Mouse (Mus musculus): ENCODE measurements around the gene Trim17. TPM values are rescaled to one million over a fixed set of nuclear protein-coding genes. Genes with fewer than 3 reads are reported as not detected.

The Trim17 gene
- polyA plus RNA-seq, 1 experiment from 2014 or later = 1.2 TPM

DNA sequence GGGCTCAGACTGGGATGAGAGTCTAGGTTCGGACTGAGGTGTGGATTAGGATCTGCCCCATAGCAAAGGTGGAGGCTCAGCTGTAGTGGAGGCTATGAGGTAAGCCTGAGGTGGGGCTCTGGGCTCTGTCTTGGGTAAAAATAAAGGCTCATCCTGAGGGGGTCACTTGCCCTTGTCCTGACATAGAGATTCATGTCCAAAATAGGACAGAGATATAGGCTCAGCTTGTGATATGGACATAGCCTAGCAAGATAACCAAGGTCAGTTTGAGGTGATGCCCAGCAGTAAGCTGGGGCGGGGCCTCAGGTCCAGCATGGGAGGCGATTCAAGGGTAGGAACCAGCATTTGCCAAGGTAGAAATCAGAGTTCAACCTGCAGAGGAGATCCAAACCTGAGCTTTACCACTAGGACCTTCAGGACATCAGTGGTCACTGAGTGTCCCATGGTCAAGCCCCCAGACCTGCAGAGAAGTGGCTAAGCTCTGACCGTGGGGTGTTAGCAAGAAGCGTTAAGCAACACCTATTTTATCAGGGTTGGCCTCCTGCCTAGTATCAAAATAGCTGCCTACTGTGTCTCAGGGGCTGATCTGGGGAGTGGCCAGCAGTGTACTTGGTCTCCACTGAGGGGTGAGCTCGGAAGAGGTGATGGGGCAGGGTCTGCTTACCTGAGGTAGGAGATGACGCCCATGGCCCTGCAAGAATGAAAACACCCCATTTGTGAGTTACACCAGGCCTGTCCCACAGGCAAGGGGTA, 48.0 kb downstream of the Trim17 start:
- H3K27me3 ChIP-seq = 0 out of 2 replicates have a peak, but pooled peaks cover under 1% of the 10 kb centered on the region
- H3K4me1 ChIP-seq = no peaks in the 10 kb centered on the region
- H3K9ac ChIP-seq = no peak overlapping the region

DNA sequence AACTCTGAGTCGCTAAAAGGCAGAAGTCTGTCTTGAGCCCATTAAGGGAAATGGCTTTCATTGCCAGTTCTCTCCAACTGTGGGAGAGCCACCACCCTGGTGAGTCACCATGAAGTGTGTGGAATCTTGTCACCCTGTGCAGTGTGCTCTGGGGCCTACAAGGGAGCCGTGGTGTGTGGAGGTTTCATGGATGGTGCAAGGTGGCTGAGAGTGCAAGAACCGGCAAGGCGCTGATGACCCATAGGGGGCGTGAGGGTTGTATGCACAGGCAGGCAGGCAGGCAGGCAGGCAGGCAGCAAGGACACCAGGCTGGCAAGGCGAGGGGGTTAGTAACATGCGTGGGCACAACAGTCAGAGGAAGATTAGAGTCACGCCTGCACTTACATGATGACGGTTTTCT, 60.6 kb downstream of the Trim17 start:
- Histone ChIP-seq H3K9me3 (replicated peaks) (no peaks in the 10 kb centered on the region), H3K27ac (no peak overlapping the region), H3K36me3 (no peaks in the 10 kb centered on the region), H3K9ac (no peak overlapping the region), H3K4me2 (replicated peaks) (no peak overlapping the region), H3K4me1 (no peaks in the 10 kb centered on the region), H3K4me3 (no peak overlapping the region), H3K27me3 (peaks cover 5% of the 10 kb centered on the region)
- no peak for ATAC-seq (ENCODE audit: low FRiP score)
- WGBS = 38% methylated on average over 9 of the region's 9 CpGs

More for the DNA sequence above, 48.0 kb downstream of the Trim17 start:
- H3K9me3 ChIP-seq (replicated peaks) = no peaks in the 10 kb centered on the region
- 78% methylated on average over 7 of the region's 7 CpGs for WGBS
- no peaks in the 10 kb centered on the region for H3K36me3 ChIP-seq
- H3K27ac ChIP-seq = no peak overlapping the region
- no peak overlapping the region for H3K4me3 ChIP-seq
- H3K4me2 ChIP-seq (replicated peaks) = no peak overlapping the region
- no peak for ATAC-seq (ENCODE audit: low FRiP score)

Small RNA genes lying within 50 kb of the gene (microRNA-seq; reads per million reads assigned to microRNA genes)
- gene Gm44313 = not detected

Other genes with a start within 250 kb of the Trim17 start
- gene Olfr318, start 230.7 kb upstream of the Trim17 start, polyA plus RNA-seq (2016; fragmentation: Nextera tagmentation; extraction: Ambion mirVana) = not detected in 2 replicates
- 0.10 and 0.12 TPM in 2 replicates for gene Olfr317, start 215.5 kb upstream of the Trim17 start, polyA plus RNA-seq (2016; fragmentation: Nextera tagmentation; extraction: Ambion mirVana)
- not detected in 2 replicates for gene Olfr316, start 202.0 kb upstream of the Trim17 start, polyA plus RNA-seq (2016; fragmentation: Nextera tagmentation; extraction: Ambion mirVana)
- gene Olfr315, start 181.5 kb upstream of the Trim17 start, polyA plus RNA-seq (2016; fragmentation: Nextera tagmentation; extraction: Ambion mirVana) = not detected in 2 replicates
- gene Olfr314, start 171.7 kb upstream of the Trim17 start, polyA plus RNA-seq (2016; fragmentation: Nextera tagmentation; extraction: Ambion mirVana) = not detected in 2 replicates
- gene Fam183b, start 152.7 kb upstream of the Trim17 start, polyA plus RNA-seq (2016; fragmentation: Nextera tagmentation; extraction: Ambion mirVana) = 7.0 and 10.4 TPM in 2 replicates
- not detected in 2 replicates for gene Olfr313, start 139.7 kb upstream of the Trim17 start, polyA plus RNA-seq (2016; fragmentation: Nextera tagmentation; extraction: Ambion mirVana)
- gene Olfr312, start 125.4 kb upstream of the Trim17 start, polyA plus RNA-seq (2016; fragmentation: Nextera tagmentation; extraction: Ambion mirVana) = not detected in 2 replicates
- gene Olfr311, start 115.4 kb upstream of the Trim17 start, polyA plus RNA-seq (2016; fragmentation: Nextera tagmentation; extraction: Ambion mirVana) = not detected in 2 replicates
- gene Gm12258, start 107.5 kb upstream of the Trim17 start, polyA plus RNA-seq (2016; fragmentation: Nextera tagmentation; extraction: Ambion mirVana) = 18.3 and 19.1 TPM in 2 replicates
- gene 2810021J22Rik, start 87.5 kb upstream of the Trim17 start, polyA plus RNA-seq (2016; fragmentation: Nextera tagmentation; extraction: Ambion mirVana) = 10.2 and 12.0 TPM in 2 replicates
- gene Zfp39, start 50.5 kb upstream of the Trim17 start, polyA plus RNA-seq (2016; fragmentation: Nextera tagmentation; extraction: Ambion mirVana) = 4.9 and 7.0 TPM in 2 replicates
- gene Btnl10, start 36.8 kb upstream of the Trim17 start, polyA plus RNA-seq (2016; fragmentation: Nextera tagmentation; extraction: Ambion mirVana) = not detected in 2 replicates
- gene Rnf187, start 15.8 kb upstream of the Trim17 start, polyA plus RNA-seq (2016; fragmentation: Nextera tagmentation; extraction: Ambion mirVana) = 498 and 513 TPM in 2 replicates
- 149 and 154 TPM in 2 replicates for gene Hist3h2ba, start 5.8 kb upstream of the Trim17 start, polyA plus RNA-seq (2016; fragmentation: Nextera tagmentation; extraction: Ambion mirVana)
- gene Hist3h2a, start within 50 bp of the Trim17 start, polyA plus RNA-seq (2016; fragmentation: Nextera tagmentation; extraction: Ambion mirVana) = 90.1 and 95.9 TPM in 2 replicates
- gene Trim11, start 23.4 kb downstream of the Trim17 start, polyA plus RNA-seq (2016; fragmentation: Nextera tagmentation; extraction: Ambion mirVana) = 19.3 and 19.5 TPM in 2 replicates
- 0.28 and 0.39 TPM in 2 replicates for gene Obscn, start 181.7 kb downstream of the Trim17 start, polyA plus RNA-seq (2016; fragmentation: Nextera tagmentation; extraction: Ambion mirVana)
- gene Iba57, start 209.1 kb downstream of the Trim17 start, polyA plus RNA-seq (2016; fragmentation: Nextera tagmentation; extraction: Ambion mirVana) = 6.6 and 7.5 TPM in 2 replicates
- 0.27 and 0.28 TPM in 2 replicates for gene Gjc2, start 228.5 kb downstream of the Trim17 start, polyA plus RNA-seq (2016; fragmentation: Nextera tagmentation; extraction: Ambion mirVana)
- gene Guk1, start 237.5 kb downstream of the Trim17 start, polyA plus RNA-seq (2016; fragmentation: Nextera tagmentation; extraction: Ambion mirVana) = 107 and 112 TPM in 2 replicates
- gene Mrpl55, start 247.8 kb downstream of the Trim17 start, polyA plus RNA-seq (2016; fragmentation: Nextera tagmentation; extraction: Ambion mirVana) = 76.1 and 84.6 TPM in 2 replicates